Mouse (Mus musculus): ENCODE measurements around the gene Zfp3.
"Not testable (repeated sequence)": the region's sequence is repeated elsewhere in the genome, so short reads cannot be mapped to it uniquely, and the experiment has no call there.

The Zfp3 gene

DNA sequence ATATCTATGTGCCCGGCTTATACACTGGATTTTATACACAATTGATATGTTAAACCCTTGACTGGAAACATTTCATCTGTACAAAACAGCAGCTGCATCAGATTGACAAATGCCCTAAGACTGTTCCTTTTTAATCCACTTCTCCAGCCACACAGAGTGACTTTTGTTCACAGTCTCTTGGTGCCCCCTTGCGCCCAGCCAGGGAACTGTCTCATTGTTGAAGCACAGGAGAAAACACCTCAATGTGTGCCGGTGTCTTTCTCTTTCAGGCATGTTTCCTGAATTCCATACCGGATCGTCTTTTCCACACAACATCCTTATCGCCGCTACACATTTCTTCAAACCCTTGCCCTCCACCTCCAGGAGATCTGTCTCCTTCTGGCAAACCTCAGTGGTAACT lies 8.4 kb upstream of the Zfp3 start:
- DNase-seq (ENCODE audit: low read depth, low spot score), result peak; percentile 71

DNA sequence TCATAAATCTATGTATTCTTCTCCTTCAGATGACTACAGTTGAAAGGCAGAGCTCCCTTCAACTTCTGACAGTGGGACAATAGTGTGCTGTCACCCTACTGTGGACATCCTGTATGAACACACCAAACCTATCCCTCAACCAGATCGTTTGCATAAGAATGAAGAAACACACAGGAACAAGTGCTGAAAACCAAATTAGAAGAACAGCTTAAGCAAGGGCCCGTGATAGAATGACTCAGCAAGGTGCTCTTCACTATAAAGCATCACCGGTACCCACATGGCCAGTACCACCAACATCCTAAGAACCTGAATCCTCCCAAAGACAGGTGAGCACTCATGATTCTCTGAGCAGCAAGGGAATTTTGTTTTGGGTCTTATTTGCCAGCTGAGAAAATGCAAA lies 3.6 kb upstream of the Zfp3 start:
- DNase-seq (ENCODE audit: low read depth, low spot score), result not testable (repeated sequence)

DNA sequence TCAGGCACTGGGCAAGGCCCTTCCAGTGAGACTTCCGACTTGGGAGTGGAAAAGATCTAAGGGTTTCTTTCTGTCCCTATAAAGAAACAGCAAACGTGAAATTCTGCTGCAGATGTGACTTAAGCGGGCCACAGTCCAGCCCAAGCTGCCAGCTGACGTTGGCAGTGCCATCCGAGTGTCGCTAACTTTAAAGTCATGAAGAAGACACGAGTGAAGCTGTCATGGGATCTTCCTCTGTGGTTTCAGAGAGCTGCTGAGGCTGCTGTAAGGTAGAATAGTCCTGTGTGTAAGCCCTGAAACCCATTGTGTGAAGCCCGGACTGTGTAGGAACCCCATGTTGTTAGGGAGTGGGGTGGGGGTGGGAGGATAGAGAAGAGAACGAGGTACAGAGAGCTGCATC lies 1.4 kb upstream of the Zfp3 start:
- DNase-seq (ENCODE audit: low read depth, low spot score), result no peak

DNA sequence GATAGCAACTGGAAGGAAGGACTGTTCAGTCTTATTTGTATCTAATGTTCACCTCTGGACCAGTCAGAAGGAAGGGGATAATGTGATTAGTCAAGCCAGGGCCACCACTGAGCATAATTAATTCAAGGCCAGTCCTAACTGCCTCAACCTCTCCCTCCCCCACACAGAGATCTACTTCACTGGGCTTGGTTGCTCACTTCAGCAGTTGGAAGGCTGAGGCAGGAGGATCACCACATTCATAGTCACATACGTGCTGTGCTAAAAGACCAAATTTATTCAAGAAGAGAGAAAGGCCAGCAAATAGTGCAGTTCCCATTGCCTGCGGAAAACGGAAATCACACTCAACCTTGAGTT lies 450 bp upstream of the Zfp3 start:
- DNase-seq (ENCODE audit: low read depth, low spot score), result no peak

DNA sequence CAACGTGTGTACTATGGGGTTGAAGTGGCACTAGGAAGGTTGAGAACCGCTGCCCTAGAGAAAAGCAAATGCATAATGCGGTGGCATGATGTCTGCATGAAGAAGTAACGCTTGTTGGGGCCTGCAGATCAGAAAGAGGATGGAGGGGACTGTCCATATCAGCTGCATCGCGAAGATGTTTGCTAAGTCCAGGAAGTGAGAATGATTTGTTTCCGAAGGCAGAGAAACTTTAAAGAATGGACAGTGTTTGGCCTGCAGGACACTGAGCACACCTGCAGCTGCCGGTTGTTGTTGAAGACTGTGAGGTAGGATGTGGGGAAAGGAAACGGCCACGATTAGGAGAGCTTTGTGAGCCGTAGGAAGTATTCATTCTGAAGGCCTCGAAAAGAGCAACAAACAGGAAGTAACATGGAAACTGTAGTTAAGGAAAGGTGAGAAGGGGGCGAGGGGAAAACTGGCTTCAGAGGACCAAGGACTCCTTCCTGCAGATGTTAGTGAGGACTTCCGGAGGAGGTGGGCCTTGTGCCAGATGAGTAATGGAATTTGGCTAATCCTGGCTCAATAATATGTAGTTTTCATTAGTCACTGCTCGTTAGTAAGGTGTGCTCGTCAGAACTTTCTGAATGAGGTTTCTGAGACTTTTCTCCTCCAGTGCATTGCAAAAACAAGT lies 1.9 kb downstream of the Zfp3 start:
- no peak for DNase-seq (ENCODE audit: low read depth, low spot score)

DNA sequence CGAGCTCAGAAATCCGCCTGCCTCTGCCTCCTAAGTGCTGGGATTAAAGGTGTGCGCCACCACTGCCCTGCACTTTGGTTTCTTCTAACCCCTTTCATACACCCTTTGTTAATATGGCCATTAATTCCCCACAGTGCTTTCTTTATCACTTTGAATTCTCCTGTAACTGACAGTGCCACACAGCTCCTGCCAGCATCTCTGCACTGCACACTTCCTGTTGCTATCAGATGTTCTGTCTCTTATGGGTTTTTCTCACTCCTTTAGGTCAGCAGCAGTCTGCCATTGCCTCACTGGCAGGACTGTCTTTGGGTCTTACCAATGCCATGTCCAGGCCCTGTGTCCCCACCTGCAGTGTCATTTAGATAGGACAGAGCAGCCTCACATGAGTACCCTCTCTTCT lies 6.8 kb downstream of the Zfp3 start:
- no peak for DNase-seq (ENCODE audit: low read depth, low spot score)

DNA sequence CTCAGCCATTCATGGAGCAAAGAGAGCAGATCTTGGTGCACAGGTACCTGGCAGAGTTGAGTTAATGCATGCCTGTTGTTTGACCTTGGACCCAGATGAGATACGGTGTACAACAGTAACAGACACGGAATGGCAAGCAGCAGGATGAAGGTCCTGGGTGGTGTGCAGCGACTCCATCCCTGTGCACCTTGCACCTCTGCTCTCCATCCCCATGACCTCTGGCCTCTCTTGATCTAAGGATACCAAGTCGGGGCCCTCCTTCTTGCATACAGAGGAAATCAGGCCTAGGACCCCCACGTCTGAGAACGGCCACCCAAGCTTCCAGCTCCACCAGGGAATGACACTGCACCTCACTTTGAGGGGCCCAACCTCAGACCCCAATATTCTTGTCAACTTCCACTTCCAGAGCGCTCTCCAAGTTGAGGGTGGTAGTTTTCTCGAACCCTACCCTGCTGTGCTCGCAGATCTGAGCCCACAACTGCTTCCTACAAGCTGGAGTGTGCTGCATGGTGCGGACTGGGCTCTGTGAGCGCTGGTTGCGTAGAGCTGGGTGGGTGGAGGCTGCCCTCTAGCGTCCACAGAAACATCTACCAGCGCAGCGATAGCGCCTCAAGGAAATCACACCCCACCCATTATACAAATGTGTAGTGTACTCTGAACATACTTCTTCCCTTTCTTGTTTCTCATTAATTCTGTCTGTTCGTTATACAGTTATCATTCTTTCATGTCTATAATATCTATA lies 13.0 kb downstream of the Zfp3 start:
- DNase-seq (ENCODE audit: low read depth, low spot score), result peak; percentile 74

DNA sequence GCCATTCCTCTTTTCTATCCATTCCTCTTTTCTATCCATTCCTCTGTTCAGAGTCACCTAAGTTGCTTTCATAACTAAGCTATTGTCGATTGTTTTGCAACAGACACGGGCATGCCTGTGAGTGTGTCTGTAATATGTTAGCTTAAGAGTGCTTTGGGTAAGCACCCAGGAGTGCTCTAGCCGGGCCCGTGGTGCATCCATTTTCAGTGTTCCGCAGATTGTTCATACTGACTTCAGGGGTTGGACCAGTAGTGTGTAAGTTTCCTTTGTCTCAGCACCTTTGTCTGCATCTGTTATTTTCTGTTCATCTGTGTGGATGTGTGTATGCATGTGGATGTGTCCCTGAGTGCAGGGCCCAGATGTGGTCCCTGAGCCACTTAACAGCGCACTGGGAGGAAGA lies 13.6 kb downstream of the Zfp3 start:
- no peak for DNase-seq (ENCODE audit: low read depth, low spot score)

DNA sequence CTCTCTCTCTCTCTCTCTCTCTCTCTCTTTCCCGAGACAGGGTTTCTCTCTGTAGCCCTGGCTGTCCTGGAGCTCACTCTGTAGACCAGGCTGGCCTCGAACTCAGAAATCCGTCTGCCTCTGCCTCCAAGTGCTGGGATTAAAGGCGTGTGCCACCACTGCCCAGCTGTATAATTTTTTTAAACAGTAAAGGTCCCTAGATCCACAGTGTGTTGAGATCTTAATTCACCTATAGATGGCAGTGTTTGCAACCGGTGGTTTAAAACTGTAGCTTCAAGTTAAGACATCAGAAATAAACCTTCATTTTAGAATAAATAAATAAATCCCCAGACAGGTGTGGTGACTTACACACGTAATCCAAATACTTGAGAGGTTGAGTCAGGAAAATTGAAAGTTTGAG lies 14.0 kb downstream of the Zfp3 start:
- DNase-seq (ENCODE audit: low read depth, low spot score), result peak; percentile 49

DNA sequence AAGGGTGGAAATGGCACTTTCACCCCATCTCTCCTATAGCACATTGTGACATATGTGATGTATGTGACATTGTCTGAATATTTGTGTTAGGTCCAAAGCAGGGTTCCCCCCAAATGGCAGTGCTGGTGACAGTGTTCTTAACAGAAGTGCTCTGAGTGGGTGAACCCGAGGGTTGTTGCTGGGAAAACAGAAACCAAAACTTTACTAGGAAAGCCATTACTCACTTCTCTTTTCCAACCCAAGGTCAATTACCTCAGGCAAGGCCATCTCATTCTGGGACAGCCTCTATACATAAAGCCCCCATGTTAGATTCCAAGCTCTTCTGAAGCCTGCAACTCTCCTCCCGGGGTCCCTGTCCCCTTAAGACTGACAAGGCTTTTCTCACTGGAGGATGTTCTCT lies 21.9 kb downstream of the Zfp3 start:
- no peak for DNase-seq (ENCODE audit: low read depth, low spot score)

DNA sequence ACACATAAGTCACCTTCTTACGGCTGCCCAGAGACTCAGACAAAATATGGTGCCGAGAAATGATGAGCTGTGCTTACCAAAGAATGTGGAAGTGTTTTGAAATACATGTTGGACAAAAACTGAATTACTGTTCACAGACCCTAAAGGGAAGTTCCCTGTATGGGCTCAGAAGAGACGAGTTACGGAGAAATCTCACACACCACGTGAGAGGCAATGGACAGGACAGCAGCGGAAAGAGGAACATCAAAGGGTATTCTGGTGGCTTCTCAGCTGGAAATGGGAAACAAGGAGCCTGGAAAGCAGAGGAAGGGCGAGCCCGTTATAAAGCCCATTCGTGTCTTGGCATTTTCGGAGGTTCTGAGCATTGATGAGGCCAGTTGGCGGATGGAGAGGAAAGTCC lies 23.0 kb downstream of the Zfp3 start:
- no peak for DNase-seq (ENCODE audit: low read depth, low spot score)

DNA sequence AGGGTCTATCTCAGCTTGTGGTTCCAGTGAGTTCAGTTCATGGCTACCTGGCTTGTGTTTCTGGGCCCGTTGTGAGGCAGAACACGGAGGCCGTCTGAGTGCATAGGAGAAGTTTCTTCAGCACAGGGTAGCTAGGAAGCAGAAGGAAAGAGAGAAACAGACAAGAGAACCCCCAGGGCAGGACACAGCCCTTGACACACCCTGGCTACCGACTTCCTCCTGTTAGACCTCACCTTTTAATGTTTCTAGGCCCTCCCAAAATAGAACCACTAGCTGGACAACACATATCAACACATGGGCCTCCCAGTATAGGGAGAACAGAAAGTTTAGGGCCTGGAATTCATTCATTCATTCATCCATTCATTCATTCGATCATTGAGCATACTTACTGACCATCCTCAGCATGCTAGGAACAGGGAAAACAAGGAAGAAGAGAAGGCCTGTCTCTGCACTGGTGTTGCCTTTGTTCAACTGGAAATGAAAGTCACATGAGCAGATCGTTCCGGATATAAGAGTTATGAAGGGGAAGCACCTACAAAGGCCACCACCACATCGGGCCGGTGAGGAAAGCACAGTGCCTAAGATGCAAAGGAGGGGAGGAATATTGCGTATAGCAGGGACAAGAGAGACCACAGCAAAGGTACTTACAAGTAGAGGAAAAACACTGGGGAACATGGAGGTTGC lies 25.1 kb downstream of the Zfp3 start:
- DNase-seq (ENCODE audit: low read depth, low spot score), result no peak

DNA sequence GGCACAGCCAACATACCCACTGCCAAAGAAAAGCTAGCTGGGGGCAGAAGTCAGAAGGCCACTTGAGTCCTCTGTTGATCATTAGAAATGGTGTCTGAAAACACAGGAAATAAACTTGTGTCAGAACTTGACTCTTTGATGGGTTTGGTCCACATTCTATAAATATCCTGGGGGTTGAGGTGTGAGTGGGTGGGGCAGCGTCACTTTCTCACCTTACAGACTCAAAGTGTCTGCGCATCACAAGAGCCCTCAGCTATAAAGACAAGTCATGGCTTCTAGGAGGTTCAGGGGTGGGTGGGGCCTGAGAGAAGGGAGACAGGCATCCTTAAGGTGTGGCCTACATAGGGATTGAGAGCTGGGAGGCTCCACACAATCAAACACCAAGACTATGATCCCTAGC lies 26.4 kb downstream of the Zfp3 start:
- no peak for DNase-seq (ENCODE audit: low read depth, low spot score)

DNA sequence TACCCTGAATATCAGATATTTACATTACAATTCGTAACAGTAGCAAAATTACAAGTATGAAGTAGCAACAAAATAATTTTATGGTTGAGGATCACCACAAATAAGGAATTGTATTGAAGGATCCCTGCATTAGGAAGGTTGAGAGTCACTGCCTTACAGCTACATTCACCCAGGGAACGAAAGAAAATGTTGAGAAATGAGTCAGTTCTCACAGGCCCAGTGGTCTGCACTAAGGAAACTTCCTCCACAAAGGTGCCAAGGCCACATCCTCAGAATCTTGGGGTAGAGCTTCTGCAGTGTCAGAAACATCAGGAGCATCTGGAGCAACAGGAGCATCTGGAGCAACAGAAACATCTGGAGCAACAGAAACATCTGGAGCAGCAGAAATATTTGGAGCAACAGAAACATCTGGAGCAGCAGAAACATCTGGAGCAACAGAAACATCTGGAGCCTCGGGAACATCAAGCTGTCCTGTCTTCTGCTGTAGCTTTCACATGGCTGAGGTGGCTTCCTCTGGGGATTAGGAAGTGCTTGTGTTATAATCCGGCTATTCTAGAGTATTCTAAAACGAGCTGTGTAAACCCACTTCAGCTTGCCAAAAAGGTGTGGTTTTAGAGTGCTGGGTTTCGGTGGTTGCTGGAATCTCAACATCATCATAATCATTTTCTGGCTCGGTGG lies 27.0 kb downstream of the Zfp3 start:
- DNase-seq (ENCODE audit: low read depth, low spot score), result peak; percentile 17

DNA sequence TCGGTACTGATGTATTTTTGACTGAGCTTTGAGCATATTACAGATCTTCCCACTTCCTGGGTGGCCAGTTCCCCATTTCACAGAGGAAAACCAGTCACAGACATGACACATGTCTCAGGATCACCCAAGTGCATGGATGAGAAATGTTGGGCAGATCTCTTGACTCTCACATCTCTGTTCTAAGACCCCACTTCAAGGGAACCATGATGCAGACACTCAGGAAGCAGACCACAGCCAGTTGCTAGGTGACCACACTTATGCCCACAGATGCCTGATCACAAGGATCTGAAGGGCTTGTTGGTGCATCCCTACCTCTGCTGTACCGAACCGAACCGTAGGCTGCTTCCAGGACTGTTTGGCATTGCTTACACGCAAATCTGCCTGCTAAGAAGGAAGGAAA lies 27.7 kb downstream of the Zfp3 start:
- DNase-seq (ENCODE audit: low read depth, low spot score), result no peak

DNA sequence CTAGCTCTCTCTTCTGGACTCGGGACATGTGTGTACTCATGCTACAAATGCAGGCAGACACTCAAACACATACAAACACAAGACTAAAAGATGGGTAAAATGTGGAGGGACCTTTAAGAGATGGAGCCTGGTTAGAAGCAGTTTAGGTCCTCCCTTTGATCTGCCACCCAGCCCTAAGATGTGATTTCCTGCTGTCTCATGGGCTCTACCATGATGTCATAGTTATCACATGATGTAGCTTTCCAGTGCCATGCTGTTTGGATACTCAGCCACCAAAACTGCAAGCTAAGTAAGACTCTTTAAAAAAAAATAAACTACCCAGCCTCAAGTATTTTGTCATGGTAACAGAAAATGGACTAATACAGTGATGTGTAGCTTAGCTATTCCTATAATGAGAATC lies 28.4 kb downstream of the Zfp3 start:
- no peak for DNase-seq (ENCODE audit: low read depth, low spot score)

DNA sequence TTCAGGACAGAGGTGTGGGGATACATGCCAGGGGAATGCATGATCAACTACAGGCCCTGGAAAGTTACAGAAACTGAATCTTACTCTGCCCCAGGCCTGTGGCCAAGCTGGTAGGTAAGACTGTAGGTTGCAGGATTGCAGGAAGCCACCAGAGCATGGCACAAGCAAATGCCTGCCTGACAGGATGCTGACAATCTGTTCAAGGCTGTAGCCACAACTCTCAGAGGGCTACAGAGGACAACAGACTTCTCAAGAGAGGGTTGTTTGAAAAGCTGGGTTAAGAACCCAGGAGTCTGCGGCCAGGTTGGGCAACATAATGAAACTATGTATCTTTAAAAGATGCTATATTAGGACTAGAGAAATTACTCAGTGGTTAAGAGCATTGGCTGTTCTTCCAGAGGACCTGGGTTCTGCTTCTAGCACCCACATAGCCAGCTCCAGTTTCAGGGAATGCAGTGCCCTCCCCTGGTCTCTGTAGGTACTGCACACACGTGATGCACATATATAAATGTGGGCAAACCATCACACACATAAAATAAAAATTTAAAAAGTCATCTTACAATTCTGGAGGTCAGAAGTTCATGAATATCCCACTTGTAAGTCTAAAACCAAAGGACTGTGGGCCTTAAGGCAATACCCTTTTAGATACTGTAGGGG lies 38.3 kb downstream of the Zfp3 start:
- no peak for DNase-seq (ENCODE audit: low read depth, low spot score)

DNA sequence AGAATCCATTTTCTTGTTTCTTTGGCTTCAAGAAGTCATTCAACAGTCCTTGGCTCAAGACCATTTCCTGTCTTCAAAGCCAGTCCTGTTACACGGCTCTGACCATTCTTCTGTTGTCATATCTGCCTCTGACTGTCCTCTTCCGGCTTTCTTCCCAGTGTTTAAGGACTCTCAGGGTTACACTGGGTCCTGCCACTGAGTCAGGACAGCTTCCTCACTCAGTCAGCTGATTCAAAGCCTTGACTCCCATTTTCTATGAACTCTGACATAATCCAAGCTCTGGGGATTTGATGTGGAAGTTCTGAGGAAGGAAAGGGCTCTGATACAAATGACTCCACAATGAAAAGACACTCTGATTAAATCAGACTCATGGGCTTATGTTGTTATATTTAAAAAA lies 38.9 kb downstream of the Zfp3 start:
- DNase-seq (ENCODE audit: low read depth, low spot score), result no peak

DNA sequence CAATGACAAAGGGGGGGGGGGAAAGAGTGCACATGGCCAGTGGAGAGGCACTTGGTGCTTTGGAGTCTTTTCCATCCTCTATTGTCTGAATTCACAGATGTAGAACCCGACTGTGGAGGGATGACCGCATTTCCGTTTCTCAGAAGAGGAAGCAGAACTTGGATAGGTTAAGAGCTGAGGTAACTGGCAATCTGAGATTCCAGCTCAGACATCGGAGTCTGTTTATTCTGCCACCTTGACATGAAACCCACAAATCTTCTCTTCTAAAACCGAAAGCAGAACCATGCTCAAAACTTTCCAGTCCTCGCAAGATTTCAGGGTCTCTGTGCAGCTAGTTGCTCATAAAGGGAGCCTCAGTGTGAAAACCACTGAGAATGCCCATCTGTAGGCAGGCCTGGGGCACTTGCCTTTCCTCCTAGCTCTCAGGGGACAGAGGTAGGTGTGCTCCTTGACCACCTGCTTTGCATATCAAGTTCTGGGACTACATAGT lies 39.7 kb downstream of the Zfp3 start:
- no peak for DNase-seq (ENCODE audit: low read depth, low spot score)

DNA sequence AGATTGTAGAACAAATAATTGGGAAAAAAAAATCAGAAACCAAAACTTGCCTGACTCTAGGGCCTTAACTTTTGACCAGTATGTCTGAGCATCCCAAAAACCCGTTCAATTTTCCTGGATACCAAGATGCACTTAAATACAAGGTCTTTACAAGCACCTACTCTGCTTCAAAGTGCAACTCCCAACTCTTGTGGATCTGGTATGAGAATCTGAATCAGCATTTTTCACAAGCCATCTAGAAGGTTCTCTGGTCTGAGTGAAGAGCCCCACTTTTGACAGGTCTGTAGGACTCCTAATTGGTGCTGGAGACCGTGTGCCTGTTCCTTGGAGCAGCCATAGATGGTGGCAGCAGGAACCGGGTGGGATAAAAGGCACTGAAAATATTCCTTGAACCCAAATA lies 40.4 kb downstream of the Zfp3 start:
- no peak for DNase-seq (ENCODE audit: low read depth, low spot score)

DNA sequence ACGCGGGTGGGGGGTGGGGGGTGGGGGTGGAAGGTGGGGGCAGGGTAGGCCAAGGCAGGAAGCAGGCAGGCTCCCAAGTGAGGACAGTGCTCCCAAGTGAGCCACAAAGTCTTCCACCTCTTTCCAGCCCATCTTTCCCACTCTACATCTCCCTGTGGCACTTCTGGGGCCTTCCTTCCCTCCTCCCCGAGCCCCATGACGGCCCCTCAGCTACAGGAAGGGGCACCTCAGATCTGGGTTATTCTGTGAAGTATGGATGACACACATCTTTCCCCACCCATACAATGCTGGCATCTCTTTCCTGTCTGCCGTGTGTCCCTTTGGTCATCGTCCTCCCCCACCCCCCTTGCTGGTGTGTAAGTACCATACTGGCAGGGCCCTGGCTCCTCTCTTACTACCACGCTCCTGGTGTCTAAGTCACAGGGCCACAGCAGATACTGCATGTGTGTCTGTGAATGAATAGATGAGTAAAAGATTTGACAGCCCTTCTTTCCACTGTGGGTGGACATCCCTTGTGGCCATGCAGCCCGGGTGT lies 41.7 kb downstream of the Zfp3 start:
- DNase-seq (ENCODE audit: low read depth, low spot score), result no peak

DNA sequence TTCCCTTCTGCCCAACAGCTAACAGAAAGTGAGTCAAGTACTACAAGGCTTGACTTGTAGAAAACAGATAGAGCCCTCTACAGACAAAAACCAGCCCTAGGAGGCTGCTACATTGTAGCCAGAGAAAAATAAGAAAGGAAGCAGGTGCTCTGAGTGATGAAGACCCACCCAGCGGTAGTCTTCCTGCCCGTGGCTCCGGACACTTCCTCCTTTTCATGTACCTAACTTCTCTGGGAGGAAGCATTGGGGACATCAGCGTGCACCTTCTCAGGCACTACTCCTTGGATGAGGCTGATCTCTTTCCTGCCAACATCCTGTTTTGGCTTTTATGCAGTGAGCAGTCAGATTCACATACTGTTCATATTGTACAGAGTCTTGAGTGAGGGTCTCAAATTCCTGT lies 42.7 kb downstream of the Zfp3 start:
- DNase-seq (ENCODE audit: low read depth, low spot score), result no peak
